ENCODE assay signal across 16 mouse cellular contexts in genomic region chr11:69720852-69721251, GRCm38 (mm10). TPM values are rescaled to one million over a fixed set of nuclear protein-coding genes. Genes with fewer than 3 reads are reported as not detected.
A peak's percentile ranks its signal among the peaks of the same experiment; 100 is the strongest.
DNase-seq lines count a peak whose midpoint lies in the region.
"Had no signal": no experiment of that assay in that cellular context is flagged by ENCODE, and none has a peak within 500 bp of the region (broad histone marks: within the 10 kb centered on the region; RNA-seq: fewer than 3 reads in every experiment).

No protein-coding gene starts in this region.

- DNase-seq in lung, adult 18-20 months = peak; percentile 25 to 60
- DNase-seq in lung, postnatal 10 days = no peak
- DNase-seq in urinary bladder, postnatal 14 days (ENCODE audit: low spot score) = peak; percentile 39
- DNase-seq in urinary bladder, postnatal 10 days (ENCODE audit: low spot score) = no peak
- peak; percentile 45 for DNase-seq in gonadal fat pad, adult 2 months (ENCODE audit: low read depth)
- DNase-seq in urinary bladder, postnatal 36 days (ENCODE audit: low spot score in 2 of 2) = peak; percentile 10 to 40
- DNase-seq in layer of hippocampus, postnatal 25 days (ENCODE audit: extremely low spot score in 1 of 2, low spot score in 1 of 2) = no peak
- no peak for DNase-seq in heart, adult 11 months
- DNase-seq: adrenal gland, adult 8-10 months; cerebellum, adult 8-10 months; cerebellum, postnatal 25 days; gastrocnemius, postnatal 14 days; heart, postnatal 36 days; kidney, adult 11 months had no signal

RNA-seq across cellular contexts. Expression of gene Tnfsfm13, which starts 25.0 kb away (rescaled TPM):
- polyA plus RNA-seq in gonadal fat pad, adult 2 months (2012; rRNA removed) = 4.2 and 4.9 TPM in 2 replicates
- total RNA-seq in layer of hippocampus, postnatal 25 days (2021) = 1 to 10 TPM; 1.3 to 1.4 TPM

RNA-seq across cellular contexts. Expression of gene Tnfsf12, which starts 25.2 kb away (rescaled TPM):
- polyA plus RNA-seq in gonadal fat pad, adult 2 months (2012; rRNA removed) = 21.3 and 27.6 TPM in 2 replicates
- total RNA-seq in layer of hippocampus, postnatal 25 days (2021) = 1 to 10 TPM; 7.3 to 8.6 TPM

RNA-seq across cellular contexts. Expression of gene Tnfsf13, which starts 35.3 kb away (rescaled TPM):
- 4.6 and 4.7 TPM in 2 replicates for polyA plus RNA-seq in gonadal fat pad, adult 2 months (2012; rRNA removed)
- total RNA-seq in layer of hippocampus, postnatal 25 days (2021) = 1 to 10 TPM; 1.2 to 1.3 TPM
- polyA plus RNA-seq: embryonic facial prominence, embryonic 10.5 days; heart, embryonic 11.5 days had no signal

RNA-seq across cellular contexts. Expression of gene Polr2a, which starts 37.6 kb away (rescaled TPM):
- 18.5 and 48.2 TPM in 2 replicates for polyA plus RNA-seq in gonadal fat pad, adult 2 months (2012; rRNA removed)
- 10 to 100 TPM; 58.6 to 69.5 TPM for total RNA-seq in layer of hippocampus, postnatal 25 days (2021)

RNA-seq across cellular contexts. Expression of gene Senp3, which starts 39.0 kb away (rescaled TPM):
- polyA plus RNA-seq in gonadal fat pad, adult 2 months (2012; rRNA removed) = 58.7 and 72.4 TPM in 2 replicates
- total RNA-seq in layer of hippocampus, postnatal 25 days (2021) = 100 to 1,000 TPM in 1 of 2 experiments, 10 to 100 TPM in 1; 94.3 to 109 TPM

Comparison
In these comparisons a context has a peak if more than half of its experiments do, and no peak if none do; other contexts are left out.
1. DNase-seq: peak in lung, adult 18-20 months (2 of 2), urinary bladder, postnatal 14 days (single experiment), gonadal fat pad, adult 2 months (single experiment) and urinary bladder, postnatal 36 days (2 of 2); none in lung, postnatal 10 days (single experiment), urinary bladder, postnatal 10 days (single experiment), layer of hippocampus, postnatal 25 days (0 of 2) and heart, adult 11 months (single experiment).